Mouse (Mus musculus): ENCODE data around the gene Gpc3. TPM values are rescaled to one million over a fixed set of nuclear protein-coding genes. Genes with fewer than 3 reads are reported as not detected.

Gene Gpc3
- polyA plus RNA-seq, 1 experiment = 3.4 TPM

DNA sequence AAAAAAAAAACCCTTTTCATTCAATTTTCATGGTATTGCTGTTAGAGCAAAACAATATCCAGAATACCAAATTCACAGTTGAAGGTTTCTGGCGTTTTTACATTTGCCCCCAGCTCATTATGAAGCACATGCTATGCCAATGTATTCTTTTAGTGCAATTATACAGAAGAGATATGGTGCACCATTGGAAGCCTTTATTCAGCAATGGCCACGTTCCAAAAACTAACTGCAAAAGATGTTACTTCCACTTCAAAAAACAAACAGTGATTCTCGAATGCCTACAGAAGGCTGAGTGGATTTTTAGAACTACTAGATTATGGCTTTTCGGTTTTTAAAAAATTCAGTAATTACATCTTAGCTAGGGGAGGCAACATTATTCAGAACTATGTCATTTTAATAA, 124.3 kb downstream of the Gpc3 start:
- TF ChIP-seq POLR2A (IDR thresholded peaks at IDR 0.05; ENCODE audit: low read depth, low read length) = no peak
- no peak for TF ChIP-seq CTCF (IDR thresholded peaks at IDR 0.05; ENCODE audit: extremely low read depth, insufficient read depth, insufficient read length, insufficient replicate concordance)
- 78% methylated on average over 4 of the region's 4 CpGs for WGBS
- Histone ChIP-seq H3K27me3 (ENCODE audit: control insufficient read depth, insufficient read depth, low read length) (no peaks in the 10 kb centered on the region), H3K4me3 (ENCODE audit: extremely low read depth, insufficient read depth, insufficient read length) (no peak overlapping the region), H3K4me1 (ENCODE audit: control insufficient read depth, insufficient read depth, insufficient read length) (no peaks in the 10 kb centered on the region), H3K36me3 (ENCODE audit: control insufficient read depth, insufficient read depth, low read length) (no peaks in the 10 kb centered on the region), H3K27ac (ENCODE audit: insufficient read depth, low read length) (no peak overlapping the region)
- DNase-seq (ENCODE audit: low read depth in 1 of 2, low spot score in 2 of 2) = no peak

DNA sequence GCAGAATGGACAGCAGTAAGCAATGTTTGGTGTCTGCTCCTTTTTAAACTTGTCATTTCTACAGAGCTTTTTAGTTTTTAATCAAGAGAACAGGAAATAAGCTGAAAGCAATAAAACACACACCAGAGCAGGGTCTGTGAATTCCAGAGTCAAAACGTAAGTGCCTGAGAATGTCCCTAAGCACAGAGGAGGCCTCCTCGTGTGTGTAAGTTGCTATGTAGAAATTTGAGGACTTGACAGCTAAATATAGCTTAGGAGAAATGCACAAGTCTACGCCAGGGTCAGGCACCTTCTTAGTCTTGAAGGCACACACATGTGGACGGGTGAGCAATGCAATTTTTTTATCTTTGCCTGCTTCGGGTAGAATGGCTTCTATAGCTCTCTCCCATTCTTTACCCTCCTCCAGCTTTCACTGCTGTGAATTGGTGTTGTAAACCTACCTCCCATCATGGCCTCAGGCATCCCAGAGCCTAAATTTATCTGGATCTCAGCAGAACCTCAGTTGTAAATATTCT, 158.6 kb downstream of the Gpc3 start:
- Histone ChIP-seq H3K36me3 (ENCODE audit: control insufficient read depth, insufficient read depth, low read length) (no peaks in the 10 kb centered on the region), H3K4me3 (ENCODE audit: extremely low read depth, insufficient read depth, insufficient read length) (no peak overlapping the region), H3K4me1 (ENCODE audit: control insufficient read depth, insufficient read depth, insufficient read length) (no peaks in the 10 kb centered on the region), H3K27me3 (ENCODE audit: control insufficient read depth, insufficient read depth, low read length) (no peaks in the 10 kb centered on the region), H3K27ac (ENCODE audit: insufficient read depth, low read length) (no peak overlapping the region)
- TF ChIP-seq POLR2A (IDR thresholded peaks at IDR 0.05; ENCODE audit: low read depth, low read length) (no peak), CTCF (IDR thresholded peaks at IDR 0.05; ENCODE audit: extremely low read depth, insufficient read depth, insufficient read length, insufficient replicate concordance) (no peak)
- DNase-seq (ENCODE audit: low read depth in 1 of 2, low spot score in 2 of 2) = no peak
- 75% methylated on average over 5 of the region's 5 CpGs for WGBS

GRCm38 (mm10) chrX:52453445-52454182, 160.1 kb downstream of the Gpc3 start:
- DNase-seq (ENCODE audit: low read depth in 1 of 2, low spot score in 2 of 2) = peak in 1 of 2 experiments; percentile 10
- TF ChIP-seq POLR2A (IDR thresholded peaks at IDR 0.05; ENCODE audit: low read depth, low read length) = no peak
- peak; percentile 61; the same call in 1 of the 2 replicates for TF ChIP-seq CTCF (IDR thresholded peaks at IDR 0.05; ENCODE audit: extremely low read depth, insufficient read depth, insufficient read length, insufficient replicate concordance)
- H3K27ac ChIP-seq (ENCODE audit: insufficient read depth, low read length) = no peak overlapping the region

DNA sequence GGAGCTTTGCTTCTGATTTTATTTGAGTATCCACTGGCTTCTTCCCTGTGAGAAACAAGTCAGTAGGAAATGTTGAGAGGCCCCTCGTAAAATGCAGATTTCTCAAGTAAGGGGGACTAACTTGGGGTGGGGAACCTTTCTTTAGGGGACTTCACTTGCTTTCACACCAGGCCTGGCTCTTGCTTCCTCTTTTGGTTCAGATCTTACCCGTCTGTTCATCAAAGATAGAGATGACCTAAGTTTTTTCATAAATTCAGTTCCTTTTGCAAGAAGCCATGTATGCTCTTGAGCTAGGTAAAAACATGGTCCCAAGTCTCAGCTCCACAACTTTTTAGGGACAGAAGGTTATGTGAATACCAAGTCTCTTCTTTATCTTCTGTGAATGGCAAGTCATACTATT, 164.6 kb downstream of the Gpc3 start:
- TF ChIP-seq POLR2A (IDR thresholded peaks at IDR 0.05; ENCODE audit: low read depth, low read length) (no peak), CTCF (IDR thresholded peaks at IDR 0.05; ENCODE audit: extremely low read depth, insufficient read depth, insufficient read length, insufficient replicate concordance) (no peak)
- no peaks in the 10 kb centered on the region for H3K4me1 ChIP-seq (ENCODE audit: control insufficient read depth, insufficient read depth, insufficient read length)
- H3K36me3 ChIP-seq (ENCODE audit: control insufficient read depth, insufficient read depth, low read length) = no peaks in the 10 kb centered on the region
- H3K27me3 ChIP-seq (ENCODE audit: control insufficient read depth, insufficient read depth, low read length) = no peaks in the 10 kb centered on the region
- no peak for DNase-seq (ENCODE audit: low read depth in 1 of 2, low spot score in 2 of 2)
- no peak overlapping the region for H3K4me3 ChIP-seq (ENCODE audit: extremely low read depth, insufficient read depth, insufficient read length)
- 39% methylated on average over 2 of the region's 2 CpGs for WGBS
- no peak overlapping the region for H3K27ac ChIP-seq (ENCODE audit: insufficient read depth, low read length)

More at GRCm38 (mm10) chrX:52453445-52454182, 160.1 kb downstream of the Gpc3 start:
- Histone ChIP-seq H3K27me3 (ENCODE audit: control insufficient read depth, insufficient read depth, low read length) (no peaks in the 10 kb centered on the region), H3K36me3 (ENCODE audit: control insufficient read depth, insufficient read depth, low read length) (no peaks in the 10 kb centered on the region), H3K4me1 (ENCODE audit: control insufficient read depth, insufficient read depth, insufficient read length) (no peaks in the 10 kb centered on the region), H3K4me3 (ENCODE audit: extremely low read depth, insufficient read depth, insufficient read length) (no peak overlapping the region)
- 46% methylated on average over 6 of the region's 6 CpGs for WGBS

DNA sequence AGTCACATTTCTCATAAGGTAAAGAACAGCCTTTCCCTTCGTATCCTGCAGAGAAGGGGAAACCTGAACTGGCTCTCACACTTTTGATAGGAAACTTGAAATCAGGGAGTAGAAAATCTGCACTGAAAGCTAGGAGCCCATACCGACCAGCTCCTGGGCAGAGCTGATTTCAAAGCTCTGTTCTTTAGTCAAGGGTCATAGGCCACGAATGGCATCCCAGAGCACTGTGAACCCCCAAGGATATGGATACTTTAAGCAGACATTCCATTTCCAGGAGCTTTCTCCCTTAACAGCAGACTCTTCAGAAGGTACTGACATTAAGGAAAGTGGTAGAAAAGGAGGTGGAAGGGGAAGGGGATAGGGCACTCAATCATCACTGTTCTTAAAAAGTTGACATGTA, 165.3 kb downstream of the Gpc3 start:
- H3K36me3 ChIP-seq (ENCODE audit: control insufficient read depth, insufficient read depth, low read length) = no peaks in the 10 kb centered on the region
- 76% methylated on average over 3 of the region's 3 CpGs for WGBS

DNA sequence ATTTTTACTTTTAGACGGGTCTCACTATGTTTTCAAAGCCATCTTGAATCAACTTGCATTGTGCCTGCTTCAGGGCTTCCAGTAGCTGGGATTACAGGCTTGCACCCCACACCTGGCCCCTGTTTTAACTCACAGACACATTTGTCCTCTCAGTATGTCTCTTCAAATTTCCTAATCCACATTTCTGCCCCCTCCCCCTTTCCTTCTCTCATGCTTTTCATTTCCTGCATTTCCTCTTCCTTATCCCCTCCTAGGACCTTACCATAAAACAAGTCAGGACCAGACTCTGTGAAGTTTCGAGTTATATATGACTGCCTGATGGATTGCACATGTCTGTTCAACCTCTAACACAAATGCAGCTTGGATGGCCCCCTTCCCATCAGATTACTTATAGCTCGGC, 167.2 kb downstream of the Gpc3 start:
- Histone ChIP-seq H3K4me3 (ENCODE audit: extremely low read depth, insufficient read depth, insufficient read length) (no peak overlapping the region), H3K27me3 (ENCODE audit: control insufficient read depth, insufficient read depth, low read length) (no peaks in the 10 kb centered on the region), H3K36me3 (ENCODE audit: control insufficient read depth, insufficient read depth, low read length) (no peaks in the 10 kb centered on the region), H3K27ac (ENCODE audit: insufficient read depth, low read length) (no peak overlapping the region), H3K4me1 (ENCODE audit: control insufficient read depth, insufficient read depth, insufficient read length) (no peaks in the 10 kb centered on the region)
- no peak for DNase-seq (ENCODE audit: low read depth in 1 of 2, low spot score in 2 of 2)
- 84% methylated on average over 3 of the region's 3 CpGs for WGBS
- TF ChIP-seq POLR2A (IDR thresholded peaks at IDR 0.05; ENCODE audit: low read depth, low read length) = no peak
- TF ChIP-seq CTCF (IDR thresholded peaks at IDR 0.05; ENCODE audit: extremely low read depth, insufficient read depth, insufficient read length, insufficient replicate concordance) = no peak

More for the DNA sequence above, 165.3 kb downstream of the Gpc3 start:
- H3K27ac ChIP-seq (ENCODE audit: insufficient read depth, low read length) = no peak overlapping the region
- TF ChIP-seq POLR2A (IDR thresholded peaks at IDR 0.05; ENCODE audit: low read depth, low read length) (no peak), CTCF (IDR thresholded peaks at IDR 0.05; ENCODE audit: extremely low read depth, insufficient read depth, insufficient read length, insufficient replicate concordance) (no peak)
- no peaks in the 10 kb centered on the region for H3K4me1 ChIP-seq (ENCODE audit: control insufficient read depth, insufficient read depth, insufficient read length)
- no peak for DNase-seq (ENCODE audit: low read depth in 1 of 2, low spot score in 2 of 2)
- no peaks in the 10 kb centered on the region for H3K27me3 ChIP-seq (ENCODE audit: control insufficient read depth, insufficient read depth, low read length)
- H3K4me3 ChIP-seq (ENCODE audit: extremely low read depth, insufficient read depth, insufficient read length) = no peak overlapping the region

- no peak overlapping the region for H3K27ac ChIP-seq (ENCODE audit: insufficient read depth, low read length)
- no peak for DNase-seq (ENCODE audit: low read depth in 1 of 2, low spot score in 2 of 2)
- H3K4me3 ChIP-seq (ENCODE audit: extremely low read depth, insufficient read depth, insufficient read length) = no peak overlapping the region
- no peaks in the 10 kb centered on the region for H3K27me3 ChIP-seq (ENCODE audit: control insufficient read depth, insufficient read depth, low read length)
- no peaks in the 10 kb centered on the region for H3K4me1 ChIP-seq (ENCODE audit: control insufficient read depth, insufficient read depth, insufficient read length)
- 82% methylated on average over 2 of the region's 2 CpGs for WGBS
- H3K36me3 ChIP-seq (ENCODE audit: control insufficient read depth, insufficient read depth, low read length) = no peaks in the 10 kb centered on the region
- TF ChIP-seq POLR2A (IDR thresholded peaks at IDR 0.05; ENCODE audit: low read depth, low read length) (no peak), CTCF (IDR thresholded peaks at IDR 0.05; ENCODE audit: extremely low read depth, insufficient read depth, insufficient read length, insufficient replicate concordance) (no peak)
Measured at GRCm38 (mm10) chrX:52444977-52445376, 168.8 kb downstream of the Gpc3 start.

Measured in spleen, adult 2 months (tissue).